ENCODE assay signal across 9 mouse cellular contexts in the genomic region with DNA sequence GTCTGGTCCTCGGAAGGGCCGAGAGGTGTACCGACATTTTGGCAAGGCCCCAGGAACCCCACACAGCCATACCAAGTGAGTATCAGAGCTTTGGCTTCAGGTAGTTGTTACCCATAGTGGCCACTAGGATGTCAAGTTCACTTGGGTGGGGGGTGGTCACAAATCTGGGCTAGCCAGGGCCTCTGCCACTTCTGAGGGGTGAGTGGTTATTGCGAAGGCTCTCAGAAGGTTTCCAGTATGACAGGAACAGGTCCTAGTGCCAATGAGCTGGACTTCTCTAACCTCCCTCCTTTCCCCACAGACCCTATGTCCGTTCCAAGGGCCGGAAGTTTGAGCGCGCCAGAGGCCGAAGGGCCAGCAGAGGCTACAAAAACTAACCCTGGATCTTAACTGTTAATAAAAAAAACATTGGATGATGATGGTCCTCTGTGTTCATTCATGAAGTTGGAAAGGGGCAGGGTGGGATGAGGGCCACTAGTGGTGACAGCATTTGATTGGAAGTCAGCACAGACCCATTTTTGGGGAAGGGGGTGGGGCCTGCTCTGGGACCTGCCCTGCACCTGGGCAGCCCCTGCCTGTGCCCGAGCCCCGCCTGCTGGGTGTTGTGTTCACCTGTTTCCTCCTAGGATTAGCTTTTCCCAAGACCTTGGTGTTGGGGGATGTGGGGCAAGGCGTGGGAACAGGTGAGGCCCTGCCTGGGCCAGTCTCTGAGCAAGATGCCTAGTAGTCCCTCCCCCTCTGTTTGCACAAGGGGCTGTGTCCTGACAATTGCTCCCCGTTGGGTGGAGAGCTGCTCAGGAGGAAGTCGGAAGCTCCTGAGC. TPM values are rescaled to one million over a fixed set of nuclear protein-coding genes. Genes with fewer than 3 reads are reported as not detected.
DNase-seq lines count a peak whose midpoint lies in the region; ATAC-seq and TF ChIP-seq lines count a peak whose summit lies in the region.
"Had no signal": no experiment of that assay in that cellular context is flagged by ENCODE, and none has a peak within 500 bp of the region (broad histone marks: within the 10 kb centered on the region; RNA-seq: fewer than 3 reads in every experiment).

A gene (plus strand): TSS at position 800 of the 821 bp plus-strand sequence.

- peaks cover 65% of the 10 kb centered on the region for H3K36me3 ChIP-seq in hindbrain, embryonic 13.5 days

- no peak within 1 kb of the TSS for H3K4me2 ChIP-seq in hindbrain, embryonic 13.5 days

- no peak within 1 kb of the TSS for H3K4me3 ChIP-seq in cerebellum, adult 2 months (replicated peaks; ENCODE audit: insufficient read depth, low read depth, low read length)
- H3K4me3 ChIP-seq in lung, adult 2 months (replicated peaks; ENCODE audit: extremely low read depth, low read depth, low read length) = no peak within 1 kb of the TSS
- H3K4me3 ChIP-seq in hindbrain, embryonic 13.5 days = no peak within 1 kb of the TSS
- H3K4me3 ChIP-seq: hindbrain, embryonic 15.5 days had no signal

- TF ChIP-seq CTCF in cerebellum, adult 2 months (IDR thresholded peaks at IDR 0.05; ENCODE audit: borderline replicate concordance, insufficient read depth, low read depth, low read length) = peak; percentile 7; the same call in 1 of the 2 replicates
- no peak for TF ChIP-seq CTCF in lung, adult 2 months (IDR thresholded peaks at IDR 0.05; ENCODE audit: insufficient read depth, low read length)

- peaks cover 19% of the 10 kb centered on the region for H3K4me1 ChIP-seq in cerebellum, adult 2 months (ENCODE audit: control insufficient read depth, insufficient read depth, low read length)
- H3K4me1 ChIP-seq in lung, adult 2 months (ENCODE audit: control insufficient read depth, insufficient read depth, low read length) = peaks cover 13% of the 10 kb centered on the region
- peaks cover 48% of the 10 kb centered on the region for H3K4me1 ChIP-seq in hindbrain, embryonic 13.5 days (replicated peaks)

- H3K9me3 ChIP-seq in hindbrain, embryonic 13.5 days = no peaks in the 10 kb centered on the region
- H3K9me3 ChIP-seq: hindbrain, embryonic 15.5 days had no signal

- TF ChIP-seq POLR2A in cerebellum, adult 2 months (IDR thresholded peaks at IDR 0.05; ENCODE audit: borderline replicate concordance, insufficient read depth, low read length) = no peak
- no peak for TF ChIP-seq POLR2A in lung, adult 2 months (IDR thresholded peaks at IDR 0.05; ENCODE audit: borderline replicate concordance, extremely low read depth, low read depth, low read length)

- no peak within 1 kb of the TSS for H3K27ac ChIP-seq in cerebellum, adult 2 months (ENCODE audit: insufficient read depth, low read length)
- peak within 1 kb of the TSS; percentile 23; the same call in 1 of the 2 replicates for H3K27ac ChIP-seq in hindbrain, embryonic 13.5 days
- H3K27ac ChIP-seq: hindbrain, embryonic 15.5 days had no signal

- 62% methylated on average over 14 of the region's 14 CpGs for WGBS in cerebellum, adult 2 months
- 69% methylated on average over 14 of the region's 14 CpGs for WGBS in lung, adult 2 months
- 83% methylated on average over 14 of the region's 14 CpGs for WGBS in hindbrain, embryonic 13.5 days

- no peaks in the 10 kb centered on the region for H3K27me3 ChIP-seq in cerebellum, adult 2 months (ENCODE audit: control insufficient read depth, insufficient read depth, low read length)
- H3K27me3 ChIP-seq in hindbrain, embryonic 13.5 days = no peaks in the 10 kb centered on the region
- H3K27me3 ChIP-seq: hindbrain, embryonic 15.5 days had no signal

- H3K9ac ChIP-seq in hindbrain, embryonic 13.5 days = peak within 1 kb of the TSS; percentile 96; the same call in 1 of the 2 replicates
- H3K9ac ChIP-seq: hindbrain, embryonic 15.5 days had no signal

- ATAC-seq in hindbrain, embryonic 13.5 days (ENCODE audit: low FRiP score) = no peak
- no peak for ATAC-seq in megakaryocyte progenitor cell, adult 5-6 weeks (replicated peaks; ENCODE audit: poor library complexity)

- peak in 1 of 2 experiments; percentile 31 for DNase-seq in cerebellum, adult 2 months
- no peak for DNase-seq in cerebellum, postnatal 4 days (ENCODE audit: low spot score in 2 of 2)
- no peak for DNase-seq in lung, adult 2 months
- DNase-seq in lung, postnatal 14 days = no peak
- DNase-seq in lung, postnatal 36 days = peak; percentile 57
- DNase-seq in urinary bladder, adult 18-20 months (ENCODE audit: low spot score in 2 of 2) = no peak

RNA-seq across cellular contexts. Expression of the gene that starts here (rescaled TPM):
- 0.25 and 0.31 TPM in 2 replicates for polyA plus RNA-seq in cerebellum, adult 2 months (2012; rRNA removed)
- 12.2 and 15.0 TPM in 2 replicates for polyA plus RNA-seq in lung, adult 2 months (2012; rRNA removed)
- polyA plus RNA-seq in hindbrain, embryonic 13.5 days (2015; fragmentation: Nextera tagmentation; extraction: Ambion mirVana) = 0.48 and 0.83 TPM in 2 replicates
- total RNA-seq in megakaryocyte progenitor cell, adult 5-6 weeks (2015) = 0.54 and 0.78 TPM in 2 replicates
- 0.37 and 0.51 TPM in 2 replicates for total RNA-seq in megakaryocyte progenitor cell, adult 5-6 weeks (2017)
